Mouse (Mus musculus) adrenal gland, postnatal 25 days (tissue): Measurements from ENCODE around the gene Sardh. TPM values are rescaled to one million over a fixed set of nuclear protein-coding genes. Genes with fewer than 3 reads are reported as not detected.

ENCODE experiments used
- DNase-seq: peaks from one replicate; pipeline ENCODE4 v3.0.0; 2021; ENCODE audit warnings: mixed read lengths
- total RNA-seq: library from RNA; stranded (reverse); gene quantifications from 2 replicates; pipeline ENCODE4 v1.2.3, GENCODE M21; 2021

Sardh gene
- total RNA-seq, 1 experiment from 2014 or later: 8.3 TPM

DNA sequence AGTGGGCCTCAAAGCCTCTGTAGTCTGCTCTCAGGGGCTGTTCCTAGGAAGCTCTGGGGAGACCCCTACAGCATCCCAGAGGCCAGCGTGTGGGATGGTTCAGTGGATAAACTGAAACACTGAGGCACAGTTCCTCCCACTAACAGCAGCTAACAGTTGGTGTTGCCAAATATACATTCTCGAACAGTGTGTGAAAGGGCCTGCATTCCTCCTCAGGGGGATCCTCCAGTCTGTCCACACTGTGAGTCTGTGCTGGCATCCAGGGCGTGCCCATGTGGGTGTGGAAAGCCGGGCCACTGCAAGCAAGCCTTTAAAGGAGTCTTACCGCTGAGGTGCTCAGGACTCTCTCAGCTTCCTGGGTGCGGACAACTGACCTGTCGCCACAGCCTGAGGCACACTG is 21.6 kb downstream of the Sardh start:
- no peak for DNase-seq

DNA sequence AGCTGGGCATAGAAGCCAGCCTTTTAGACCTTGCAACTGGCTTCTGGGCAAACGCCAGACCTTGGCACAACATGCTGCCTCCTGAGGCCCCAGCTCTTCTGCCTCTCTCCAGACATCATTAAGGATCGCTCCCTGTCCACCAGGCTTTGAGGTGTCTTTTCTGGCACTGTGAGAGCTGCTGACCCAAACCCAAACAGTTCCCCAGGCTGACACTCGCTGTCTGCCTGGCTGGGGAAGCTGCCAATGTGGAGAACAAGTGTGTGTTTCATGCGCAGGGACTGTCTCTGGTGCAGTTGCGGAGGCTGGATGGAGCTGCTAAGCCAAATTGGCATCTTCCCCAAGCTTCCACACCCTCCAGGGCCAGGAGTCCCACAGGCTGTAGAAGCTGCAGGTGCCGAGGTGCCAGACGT is 25.1 kb downstream of the Sardh start:
- DNase-seq: peak; percentile 32

DNA sequence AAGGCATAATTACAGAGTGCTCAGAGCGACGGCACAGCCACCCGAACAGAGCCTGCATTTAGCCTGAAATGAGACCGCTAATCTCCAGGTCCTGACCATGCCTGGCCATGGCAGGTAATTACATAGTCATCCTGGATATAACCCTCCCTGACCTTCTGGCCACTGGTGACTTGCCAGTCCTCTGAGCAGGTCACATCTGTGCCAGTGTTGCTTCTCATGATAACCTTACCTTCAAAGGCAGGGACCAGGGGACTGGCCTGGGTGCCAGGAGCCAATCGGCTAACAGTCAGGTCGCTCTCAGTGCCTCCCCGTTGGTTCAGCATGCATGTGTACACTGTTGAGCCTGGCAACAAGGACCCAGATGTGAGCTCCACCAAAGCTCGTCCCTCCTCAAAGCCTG is 29.6 kb downstream of the Sardh start:
- DNase-seq: no peak

DNA sequence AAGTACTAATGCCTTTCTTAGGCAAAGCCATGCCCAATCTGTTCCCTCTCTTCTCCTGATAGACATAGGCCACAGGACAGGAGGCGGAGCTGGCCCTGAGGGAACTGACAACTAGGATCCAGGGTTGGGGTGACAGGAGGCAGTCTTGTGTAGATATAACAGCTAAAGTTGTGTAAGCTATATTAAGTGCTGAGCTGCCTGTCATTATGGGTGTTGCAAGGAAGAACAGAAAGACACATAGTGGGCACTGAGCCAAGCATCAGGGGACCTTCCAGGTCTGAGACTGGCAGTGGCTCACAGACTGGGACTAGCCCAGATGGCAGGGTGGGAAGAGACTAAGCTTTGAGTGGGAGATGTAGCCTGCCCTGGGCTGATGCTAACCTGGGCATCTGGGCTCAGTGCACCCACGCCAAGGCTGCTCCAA is 30.0 kb downstream of the Sardh start:
- no peak for DNase-seq

DNA sequence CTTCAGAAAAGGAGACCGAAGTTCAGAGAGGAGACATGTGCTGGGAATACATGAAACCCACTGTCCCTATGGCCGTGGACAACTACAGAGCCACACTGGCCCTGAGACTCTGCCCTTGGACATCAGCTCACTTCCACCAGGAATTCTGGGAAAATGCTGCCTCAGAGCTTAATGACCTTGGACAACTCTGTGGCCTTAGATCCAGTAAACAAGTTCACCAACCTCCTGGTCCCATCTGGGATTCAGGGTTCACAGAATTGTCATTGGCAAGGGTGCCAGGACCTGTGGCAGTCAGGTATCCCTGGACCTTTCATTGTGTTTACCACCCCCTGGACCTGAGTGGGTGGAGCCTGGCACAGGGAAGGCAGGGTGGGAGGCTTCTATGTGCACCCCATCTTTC is 32.6 kb downstream of the Sardh start:
- DNase-seq: no peak

DNA sequence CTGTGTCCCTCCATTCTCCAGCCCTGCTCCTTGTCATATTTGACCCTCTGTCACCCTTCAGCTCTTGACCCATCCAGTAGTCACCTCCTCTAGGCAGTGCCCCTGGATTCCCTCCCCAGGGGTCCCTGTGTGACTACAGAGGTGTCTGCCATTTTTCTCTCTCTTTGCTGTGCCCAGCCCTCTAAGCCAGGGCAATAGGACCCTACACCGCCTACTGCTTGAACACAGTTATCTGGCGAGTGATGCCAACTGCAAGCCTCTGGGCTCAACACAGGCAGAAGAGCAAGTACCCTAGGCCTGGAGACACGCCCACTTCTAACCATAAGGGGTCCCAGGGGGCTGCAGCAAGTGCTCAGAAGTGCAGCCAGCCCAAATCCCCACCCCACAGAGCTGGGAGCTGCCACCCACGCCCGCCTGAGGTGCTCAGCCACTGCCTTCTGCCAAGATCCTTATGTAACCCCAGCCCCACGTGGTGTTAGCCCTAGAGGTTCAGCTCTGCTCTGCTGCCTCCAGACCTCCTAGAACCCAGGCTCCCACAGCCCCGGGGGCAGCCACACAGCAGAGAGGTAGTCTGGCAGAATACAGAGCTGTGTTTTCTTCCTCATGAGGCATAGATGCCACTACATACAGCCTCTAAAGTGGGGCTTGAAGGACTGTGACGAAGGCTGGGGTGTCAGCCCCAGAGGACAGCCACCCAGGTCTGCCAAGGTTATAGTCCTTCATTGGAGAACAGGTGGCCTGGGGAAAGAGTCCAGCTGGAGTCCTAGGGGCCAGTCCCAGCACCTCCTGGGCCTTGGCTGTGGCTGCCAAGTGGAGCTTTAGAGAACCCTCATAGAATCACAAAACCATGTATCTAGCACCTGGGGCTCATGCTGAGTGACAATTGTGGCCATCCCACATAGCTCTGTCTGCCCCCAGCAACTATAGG is 35.9 kb downstream of the Sardh start:
- peak; percentile 37 for DNase-seq

DNA sequence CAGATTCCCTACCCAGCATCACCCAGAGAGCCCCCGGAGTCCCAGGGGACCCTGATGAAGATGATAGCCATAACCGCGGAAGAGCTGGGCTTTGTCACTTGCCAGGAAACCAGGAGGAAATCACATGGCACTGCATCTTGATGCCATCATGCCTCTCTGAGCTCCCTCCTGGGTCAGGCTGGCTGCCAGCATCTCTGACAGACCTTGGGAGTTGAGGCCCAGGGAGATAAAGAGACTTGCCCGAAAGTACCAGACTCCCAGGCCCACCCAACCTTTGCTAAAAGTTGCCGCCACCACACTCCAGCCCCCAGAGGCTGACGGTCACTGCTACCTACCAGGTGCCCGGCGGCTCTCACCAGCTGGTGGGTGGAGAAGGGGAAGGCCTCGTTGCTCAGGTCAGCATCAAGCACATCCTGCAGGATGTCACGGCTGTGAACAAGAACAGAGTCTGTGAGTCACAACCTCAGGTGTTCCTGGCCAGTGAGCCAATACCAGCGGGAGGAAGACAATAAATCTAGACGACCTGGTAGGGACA is 37.4 kb downstream of the Sardh start:
- peak; percentile 35 for DNase-seq

DNA sequence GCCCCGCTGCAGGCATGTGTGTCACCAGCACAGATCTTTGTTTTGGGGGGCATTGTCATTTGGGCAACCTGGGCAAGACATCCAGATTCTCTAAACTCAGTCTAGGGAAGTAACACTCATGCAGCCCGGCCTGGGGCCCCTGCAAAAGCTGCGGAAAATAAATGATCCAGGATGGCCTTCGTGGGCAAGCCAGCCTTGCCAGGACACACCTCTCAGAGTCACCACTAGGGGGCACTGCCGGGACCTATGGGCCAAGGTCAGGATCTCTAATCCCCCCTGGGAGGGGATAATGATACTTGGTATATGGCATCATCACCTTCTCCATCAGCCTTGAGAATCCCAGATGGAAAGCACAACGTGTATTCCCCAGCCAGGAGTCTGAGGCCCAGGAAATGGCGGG is 37.9 kb downstream of the Sardh start:
- peak; percentile 56 for DNase-seq

DNA sequence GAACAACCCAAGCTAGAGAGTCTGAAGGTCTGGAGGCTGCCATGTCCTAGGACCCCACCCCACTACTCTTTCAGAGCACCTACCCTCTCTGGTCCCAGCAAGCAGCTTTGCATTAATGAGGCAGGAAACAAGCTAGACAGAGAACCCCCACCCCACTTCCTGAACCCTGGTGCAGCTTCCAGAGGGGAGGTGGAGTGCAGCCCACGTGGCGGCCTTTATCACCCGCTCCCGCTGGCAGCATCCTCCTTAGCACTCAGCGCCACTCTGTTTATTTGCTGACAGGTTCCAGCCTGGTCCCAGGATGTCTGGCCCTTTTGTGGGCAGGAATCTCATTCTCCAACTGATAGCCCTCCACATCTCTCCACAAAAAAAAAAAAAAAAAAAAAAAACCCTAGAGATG is 38.3 kb downstream of the Sardh start:
- no peak for DNase-seq

DNA sequence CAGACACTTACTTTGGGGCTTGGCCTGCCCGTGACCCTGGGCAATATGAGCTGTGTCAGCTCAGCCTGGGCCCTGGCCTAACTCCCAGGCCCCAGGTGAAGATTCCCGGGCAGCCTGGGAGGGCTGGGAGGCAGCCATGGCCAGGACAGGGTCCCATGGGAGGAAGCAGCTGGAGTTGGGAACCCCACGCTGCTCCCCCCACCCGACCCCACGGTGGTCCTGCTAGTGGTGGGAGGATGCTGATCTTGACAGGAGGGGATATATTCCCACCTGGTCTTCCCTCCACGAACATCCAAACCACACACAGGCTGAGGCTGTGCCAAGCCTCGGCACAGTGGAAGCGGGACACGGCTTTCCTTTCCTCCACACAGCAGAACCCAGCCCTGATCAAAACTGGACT is 38.8 kb downstream of the Sardh start:
- DNase-seq: no peak

DNA sequence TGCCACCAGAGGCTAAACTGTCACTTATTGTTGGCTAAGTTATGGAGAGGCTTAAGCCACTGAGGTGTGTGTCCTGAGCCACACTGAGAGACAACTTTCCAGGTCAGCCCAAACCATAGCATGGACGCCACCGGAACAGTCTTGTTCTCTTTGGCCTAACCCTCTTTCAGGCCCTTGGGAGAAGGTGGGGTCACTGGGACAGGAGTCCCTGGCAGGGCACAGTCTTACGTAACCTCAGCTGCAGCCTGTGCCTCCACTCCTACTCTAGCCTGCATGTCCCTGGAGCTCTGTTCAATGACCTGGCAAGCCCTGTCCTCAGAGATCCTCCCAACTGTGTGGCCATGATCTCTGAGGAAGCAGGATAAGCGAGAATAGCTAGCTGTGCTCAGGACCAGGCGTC is 41.0 kb downstream of the Sardh start:
- peak; percentile 33 for DNase-seq

DNA sequence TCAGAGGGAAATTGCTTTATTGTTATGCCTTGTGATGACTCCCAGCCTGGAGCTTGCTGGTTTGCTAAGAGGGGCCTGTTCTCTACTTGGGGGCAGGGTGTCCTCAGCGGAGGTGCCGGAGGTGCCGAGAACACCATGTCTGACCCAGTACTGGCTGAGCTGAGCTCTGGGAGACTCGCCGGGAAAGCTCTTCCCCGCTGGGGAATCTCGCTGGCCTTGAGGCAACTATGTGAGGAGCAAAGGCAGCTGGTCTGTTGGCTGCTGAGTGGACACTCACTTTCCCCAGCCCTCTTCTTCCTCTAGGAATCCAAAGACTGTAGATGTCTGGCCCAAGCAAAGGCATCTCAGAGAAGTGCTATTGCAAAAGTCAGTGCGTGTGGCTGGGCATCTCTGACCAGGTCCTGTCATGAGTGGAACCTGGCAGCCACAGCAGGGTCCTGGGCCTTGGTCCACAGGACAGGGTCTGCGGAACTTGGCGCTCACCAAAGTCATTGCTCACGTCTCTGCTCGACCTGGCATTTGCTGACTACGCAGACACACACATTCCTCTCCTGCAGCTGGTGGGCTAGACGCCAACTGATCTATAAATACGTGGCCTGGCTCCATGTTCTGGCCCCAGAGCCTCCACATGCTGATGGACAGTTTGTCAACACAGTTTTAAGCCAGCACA is 41.9 kb downstream of the Sardh start:
- peak; percentile 29 for DNase-seq

DNA sequence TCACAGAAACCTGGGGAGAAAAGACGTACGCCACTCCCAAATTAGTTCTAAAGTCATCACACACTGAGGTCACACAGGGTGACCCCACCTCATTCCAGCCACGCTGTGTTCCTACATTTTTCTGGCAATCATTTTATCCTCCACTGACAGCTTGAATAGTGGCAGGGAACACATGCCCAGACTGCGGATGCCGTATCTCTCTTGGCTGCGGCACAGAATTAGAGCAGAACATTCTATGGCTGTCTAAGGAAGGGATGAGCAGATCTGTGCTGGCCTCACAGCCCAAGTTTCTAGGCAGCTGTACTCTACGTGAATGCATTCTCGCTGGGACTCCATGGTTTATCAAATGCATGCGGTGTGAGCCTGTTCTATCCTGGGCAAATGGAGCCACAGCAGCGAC is 42.5 kb downstream of the Sardh start:
- no peak for DNase-seq

DNA sequence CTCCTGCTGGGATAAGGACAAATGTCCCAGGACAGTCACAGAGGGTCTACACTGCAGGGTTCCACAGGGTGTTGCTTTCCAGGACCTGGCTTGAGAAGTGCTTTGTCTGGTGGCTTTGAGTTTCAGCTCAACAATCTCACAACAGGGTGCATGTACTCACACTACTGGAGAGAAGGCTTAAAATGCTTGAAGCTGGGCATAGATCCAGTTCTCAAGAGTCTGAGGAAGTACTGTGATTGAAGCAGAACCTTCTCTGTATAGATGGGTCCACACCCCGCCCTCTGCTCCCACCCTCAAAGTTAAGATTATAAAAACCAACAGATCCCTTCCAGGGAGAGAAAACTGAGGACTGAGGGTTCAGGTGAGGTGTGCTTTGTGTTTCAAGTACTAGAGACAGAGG is 47.6 kb downstream of the Sardh start:
- DNase-seq: no peak

DNA sequence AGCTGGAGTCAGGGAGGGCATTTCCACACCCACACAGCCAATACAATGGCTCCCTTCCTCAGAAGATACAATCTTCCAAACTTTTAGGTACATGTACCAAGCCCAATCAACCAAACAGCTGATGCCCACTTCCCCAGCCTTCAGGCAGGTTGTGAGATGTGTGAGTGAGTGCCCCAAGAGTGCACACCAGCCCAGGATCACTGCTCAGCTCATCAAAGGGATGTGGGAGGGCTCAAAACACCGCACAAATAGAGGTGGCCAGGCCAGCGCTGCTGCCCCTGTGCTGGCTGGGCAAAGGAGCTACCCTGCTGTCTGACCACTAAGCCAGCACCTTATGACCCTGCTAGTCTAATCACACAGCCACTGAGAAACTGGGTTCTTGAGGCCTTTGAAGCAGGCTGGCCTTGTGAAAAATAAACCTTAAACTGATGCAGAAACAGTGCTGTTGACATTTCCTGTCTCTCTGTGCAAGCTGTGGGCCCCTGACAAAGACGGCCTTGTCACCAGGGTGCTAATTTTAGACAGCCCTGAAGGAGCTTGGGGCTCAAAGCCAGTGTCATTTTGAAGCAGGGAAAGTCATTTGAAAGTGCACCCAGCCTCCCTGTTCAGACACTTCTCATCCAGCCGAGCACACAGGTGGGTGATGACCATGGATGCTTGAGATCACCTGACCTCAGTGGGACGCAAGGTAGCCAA is 49.4 kb downstream of the Sardh start:
- DNase-seq: no peak

DNA sequence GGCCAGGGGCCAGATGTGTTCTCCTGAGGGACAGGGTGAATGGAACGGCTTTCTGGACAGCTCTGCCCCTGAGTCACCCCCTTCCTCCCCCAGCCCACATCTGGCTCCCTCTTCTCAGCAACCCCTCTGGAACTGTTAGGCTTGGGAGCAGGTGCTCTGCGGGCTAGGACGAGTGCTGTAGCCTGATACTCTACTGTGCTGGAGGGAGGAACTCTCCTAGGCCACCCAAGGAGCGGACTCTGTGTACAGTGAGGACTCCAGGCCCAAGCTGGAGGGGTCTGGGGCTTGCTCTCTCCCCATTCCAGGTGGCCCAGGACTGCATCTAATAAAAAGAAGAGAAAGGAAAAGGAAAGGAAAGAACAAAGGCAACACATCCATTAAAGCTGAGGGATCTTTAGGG is 58.1 kb downstream of the Sardh start:
- no peak for DNase-seq

DNA sequence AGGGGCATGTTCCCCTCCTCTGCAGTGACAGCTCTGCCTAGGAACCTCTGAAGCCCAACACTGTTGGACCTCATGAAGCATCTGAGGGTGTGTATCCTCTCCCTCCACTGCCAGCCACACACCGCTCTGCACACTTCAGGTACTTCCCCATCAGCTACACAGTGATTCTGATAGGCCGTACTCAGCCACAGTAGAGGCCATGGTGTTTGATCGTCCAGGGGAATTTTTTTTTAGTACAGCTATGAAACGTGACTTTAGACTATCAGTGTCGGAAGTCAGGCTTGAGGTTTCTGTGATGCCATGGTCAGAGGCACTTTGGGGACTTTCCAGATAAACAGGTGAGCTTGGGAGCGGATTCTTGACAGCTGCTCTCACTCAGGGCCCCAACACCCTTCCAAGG is 60.6 kb downstream of the Sardh start:
- DNase-seq: no peak

DNA sequence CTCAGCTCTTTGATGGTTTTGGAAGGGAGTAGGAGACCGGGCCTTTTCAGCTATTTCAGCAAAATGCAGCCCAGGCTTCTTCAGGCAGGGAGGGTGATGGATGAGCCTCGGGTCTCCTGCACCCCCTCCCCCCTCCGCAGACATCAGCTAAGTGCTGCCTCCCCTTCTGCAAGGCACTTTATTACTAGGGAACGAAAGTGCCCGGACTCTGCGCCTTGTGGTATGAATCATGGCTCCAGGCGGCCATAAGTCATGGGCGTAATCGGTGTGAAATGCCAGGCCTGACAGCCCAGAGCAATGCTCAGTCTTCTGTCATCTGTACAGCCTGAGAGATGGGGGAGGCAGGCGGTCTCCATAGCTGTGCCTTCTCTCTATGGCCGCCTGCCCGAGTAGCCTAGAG is 64.4 kb downstream of the Sardh start:
- DNase-seq: peak; percentile 53

DNA sequence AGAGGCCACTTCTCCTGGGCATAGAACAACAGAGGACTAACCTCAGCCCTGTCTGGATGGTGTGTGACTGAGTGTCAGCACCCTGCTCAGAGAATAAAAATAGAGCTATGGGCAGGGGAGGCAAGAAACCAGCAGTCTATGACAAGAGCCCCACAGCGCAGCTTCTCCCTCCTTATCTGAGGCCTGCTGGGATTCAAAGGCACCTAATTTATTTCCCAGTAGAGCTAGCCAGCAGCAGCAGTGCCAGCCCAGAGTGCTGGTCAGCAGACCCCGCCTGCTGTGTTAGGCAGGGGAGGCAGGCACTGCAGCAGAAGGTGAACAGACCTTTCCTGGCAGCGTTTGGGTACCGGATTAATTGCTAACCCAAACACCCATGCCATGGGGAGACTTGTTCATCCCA is 66.2 kb downstream of the Sardh start:
- no peak for DNase-seq

DNA sequence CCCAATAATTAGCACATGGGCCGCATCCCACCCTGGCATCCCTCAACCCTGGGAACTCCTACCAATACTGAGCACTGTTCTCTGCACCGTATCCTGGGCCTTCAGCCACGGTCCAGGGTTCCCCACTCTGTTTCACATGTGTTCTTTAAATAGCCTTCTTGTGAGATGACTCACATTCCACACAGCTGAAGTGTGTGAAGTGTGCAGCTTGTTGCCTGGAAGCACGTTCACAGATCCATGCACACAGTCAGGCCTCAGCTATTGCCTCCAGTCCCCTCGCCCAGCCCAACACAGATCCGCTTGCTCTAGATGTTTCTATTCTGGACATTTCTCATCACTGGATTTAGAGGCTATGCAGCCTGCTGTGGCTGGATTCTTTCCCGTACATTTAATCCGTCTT is 69.0 kb downstream of the Sardh start:
- DNase-seq: no peak

DNA sequence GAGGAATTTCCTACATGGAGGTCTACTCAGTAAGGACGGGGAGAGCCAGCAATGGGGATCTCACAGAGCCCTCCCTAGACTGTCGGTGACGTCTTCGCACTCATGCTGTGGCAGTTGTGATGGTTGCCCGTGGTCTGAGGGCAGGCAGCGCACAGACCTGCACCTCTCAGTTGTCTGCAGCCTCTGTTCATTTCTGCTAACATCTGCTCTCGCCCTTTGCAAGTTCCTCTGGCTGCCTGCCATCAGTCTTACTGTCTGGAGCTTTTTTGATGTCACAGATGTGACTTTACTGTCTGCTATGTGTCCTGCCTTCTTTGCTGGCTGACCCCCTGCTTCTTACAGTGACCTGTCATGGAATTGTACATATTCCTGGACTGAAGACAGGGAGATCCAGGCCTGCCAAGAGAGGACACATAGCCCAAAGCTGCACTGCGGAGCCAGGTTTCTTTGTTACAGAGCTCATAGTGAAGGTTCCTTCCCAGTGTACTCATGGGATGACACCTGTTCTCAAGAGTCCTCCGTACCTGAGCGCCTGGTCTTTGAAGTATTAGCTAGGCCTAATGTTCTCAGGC is 72.4 kb downstream of the Sardh start:
- DNase-seq: peak; percentile 22

DNA sequence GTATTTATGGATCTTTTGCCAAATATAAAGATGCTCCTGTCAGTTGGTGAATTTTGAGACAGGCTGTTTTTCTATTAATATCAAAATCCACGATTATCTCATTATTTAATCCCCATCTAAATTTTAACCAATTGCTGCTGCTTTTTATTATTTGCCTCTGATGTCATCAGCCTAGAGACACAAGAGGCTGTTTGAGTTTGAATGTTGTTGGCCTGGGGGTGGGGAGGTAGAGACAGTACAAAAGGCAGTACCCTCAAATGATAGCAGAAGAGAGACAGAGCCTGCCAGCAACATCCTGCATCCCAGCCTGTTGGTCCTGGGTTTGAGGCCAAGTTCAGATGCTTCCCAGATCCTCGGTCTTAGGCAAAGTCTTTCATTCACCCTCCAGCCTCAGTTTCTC is 73.9 kb downstream of the Sardh start:
- DNase-seq: no peak

DNA sequence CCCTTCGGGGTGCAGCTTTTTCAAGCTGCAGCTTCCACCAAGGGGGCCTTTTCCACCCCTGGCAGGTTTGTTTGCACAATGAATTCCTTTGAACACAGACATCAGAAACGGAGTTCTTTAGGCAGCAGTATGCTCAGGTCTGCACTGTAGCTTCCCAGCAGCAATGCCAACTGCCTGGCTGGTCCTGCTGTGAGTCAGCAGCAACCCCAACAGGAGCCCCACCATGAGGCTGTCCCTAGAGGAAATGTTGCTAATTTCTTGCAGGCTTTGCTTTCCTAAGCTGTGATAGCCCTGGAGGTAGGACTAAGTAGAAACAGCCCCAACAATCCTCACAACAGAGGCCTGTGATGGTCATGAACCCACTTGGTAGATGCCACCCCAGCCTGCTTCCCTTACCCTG is 81.1 kb downstream of the Sardh start:
- DNase-seq: no peak
